Mouse (Mus musculus) G1E (cell line): Measurements from ENCODE around the gene Edn3.

Experiments
- CTCF ChIP-seq: IDR thresholded peaks from 2 replicates; pipeline ENCODE4 v1.5.1; 2012; ENCODE audit warnings: low read depth, low read length, inconsistent platforms, mixed read lengths
- GATA1 ChIP-seq: IDR thresholded peaks from 2 replicates; pipeline ENCODE4 v1.6.1; 2012; ENCODE audit warnings: borderline replicate concordance, low read length, inconsistent platforms, mixed read lengths
- POLR2AphosphoS5 ChIP-seq: IDR thresholded peaks from 2 replicates; pipeline ENCODE4 v1.6.1; 2012; ENCODE audit warnings: low read depth, low read length, inconsistent platforms; ENCODE audit not compliant: insufficient replicate concordance
- TAL1 ChIP-seq: conservative IDR thresholded peaks from 2 replicates; pipeline ENCODE4 v1.6.1; 2012; ENCODE audit warnings: low read depth, low read length, inconsistent platforms, mixed read lengths

DNA sequence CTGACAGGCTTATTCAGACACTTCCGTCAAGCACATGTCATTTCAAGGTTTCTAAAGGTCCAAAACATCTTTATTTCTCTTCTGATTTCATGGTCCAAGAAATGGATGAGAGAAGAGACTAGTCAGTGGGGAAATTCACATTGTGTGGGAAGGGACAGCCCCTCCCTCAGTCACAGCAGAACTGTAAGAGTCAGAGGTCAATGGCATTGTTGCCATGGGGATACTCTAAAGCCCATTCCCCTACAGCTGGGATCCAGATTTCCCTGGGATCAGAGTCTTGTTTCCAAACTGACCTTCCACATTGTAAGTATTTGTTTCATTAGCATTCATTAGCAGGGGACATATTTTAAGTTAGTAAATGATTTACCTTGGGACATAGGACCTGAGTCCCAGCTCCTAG, 32.8 kb downstream of the Edn3 start:
- TF ChIP-seq CTCF = no peak
- TF ChIP-seq POLR2AphosphoS5 = no peak
- TF ChIP-seq GATA1 = no peak
- no peak for TF ChIP-seq TAL1
